Mouse (Mus musculus): ENCODE data around the gene Pkp3. TPM values are rescaled to one million over a fixed set of nuclear protein-coding genes. Genes with fewer than 3 reads are reported as not detected.
A peak's percentile ranks its signal among the peaks of the same experiment; 100 is the strongest.
"Not testable (repeated sequence)": the region's sequence is repeated elsewhere in the genome, so short reads cannot be mapped to it uniquely, and the experiment has no call there.

Gene Pkp3
- polyA plus RNA-seq (2015; fragmentation: Nextera tagmentation; extraction: Ambion mirVana): 0.14 and 0.15 TPM in 2 replicates

DNA sequence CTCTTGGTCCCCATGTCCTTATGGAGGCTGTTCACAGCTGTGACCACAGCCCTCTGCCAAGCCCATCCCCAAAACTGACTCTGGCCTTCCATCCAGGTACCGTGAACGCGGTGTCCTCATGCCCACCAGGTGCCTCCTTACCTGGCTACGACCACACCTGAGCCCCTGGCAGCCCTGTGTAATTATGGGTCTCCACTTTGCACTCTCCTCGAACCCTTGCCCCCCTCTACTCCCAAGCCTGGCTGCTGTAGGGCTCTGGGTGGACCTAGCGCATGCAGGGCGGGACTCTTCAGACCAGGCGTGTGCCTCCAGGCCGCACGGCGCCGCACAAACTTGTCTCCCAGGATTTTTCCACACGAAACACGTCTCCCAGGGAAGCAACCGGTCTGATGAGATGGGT is at the start of gene Pkp3:
TSS of gene Pkp3 (plus strand) at position 378 of the 400 bp plus-strand sequence.
- no peaks in the 10 kb centered on the region for H3K4me1 ChIP-seq (replicated peaks)
- H3K9me3 ChIP-seq: no peaks in the 10 kb centered on the region
- H3K4me3 ChIP-seq (replicated peaks): no peak within 1 kb of the TSS
- ATAC-seq: no peak
- H3K36me3 ChIP-seq: no peaks in the 10 kb centered on the region
- 92% methylated on average over 15 of the region's 15 CpGs for WGBS
- no peak within 1 kb of the TSS for H3K4me2 ChIP-seq (replicated peaks)
- H3K27ac ChIP-seq: no peak within 1 kb of the TSS
- H3K9ac ChIP-seq (replicated peaks): no peak within 1 kb of the TSS
- peaks cover 12% of the 10 kb centered on the region for H3K27me3 ChIP-seq

DNA sequence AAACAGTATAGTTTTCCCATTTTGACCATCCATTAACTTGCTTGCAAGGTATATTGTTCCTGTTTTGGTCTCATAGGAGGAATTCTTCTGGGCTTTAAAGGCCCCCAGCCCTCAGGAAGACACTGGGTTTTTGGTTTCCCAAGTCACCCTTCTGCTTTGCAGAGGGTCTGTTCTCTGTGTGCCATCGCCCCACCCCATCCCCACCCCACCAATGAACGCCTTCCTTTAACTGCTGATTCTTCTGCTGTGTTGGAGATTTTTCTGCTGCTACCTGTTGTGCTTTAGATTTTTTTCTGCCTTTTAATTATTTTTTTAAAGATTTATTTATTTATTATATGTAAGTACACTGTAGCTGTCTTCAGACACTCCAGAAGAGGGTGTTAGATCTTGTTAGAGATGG is 49.2 kb upstream of the Pkp3 start, which contains the start of gene Gm17387:
TSS of gene Gm17387 (plus strand) at position 301 of the 400 bp plus-strand sequence.
- H3K4me3 ChIP-seq (replicated peaks): no peak within 1 kb of the TSS
- WGBS: 91% methylated on average over 2 of the region's 2 CpGs
- H3K9ac ChIP-seq (replicated peaks): no peak within 1 kb of the TSS
- H3K4me1 ChIP-seq (replicated peaks): peaks cover 22% of the 10 kb centered on the region
- ATAC-seq: no peak
- H3K4me2 ChIP-seq (replicated peaks): no peak within 1 kb of the TSS
- no peaks in the 10 kb centered on the region for H3K36me3 ChIP-seq
- no peak within 1 kb of the TSS for H3K27ac ChIP-seq
- H3K27me3 ChIP-seq: no peaks in the 10 kb centered on the region
- H3K9me3 ChIP-seq: no peaks in the 10 kb centered on the region

DNA sequence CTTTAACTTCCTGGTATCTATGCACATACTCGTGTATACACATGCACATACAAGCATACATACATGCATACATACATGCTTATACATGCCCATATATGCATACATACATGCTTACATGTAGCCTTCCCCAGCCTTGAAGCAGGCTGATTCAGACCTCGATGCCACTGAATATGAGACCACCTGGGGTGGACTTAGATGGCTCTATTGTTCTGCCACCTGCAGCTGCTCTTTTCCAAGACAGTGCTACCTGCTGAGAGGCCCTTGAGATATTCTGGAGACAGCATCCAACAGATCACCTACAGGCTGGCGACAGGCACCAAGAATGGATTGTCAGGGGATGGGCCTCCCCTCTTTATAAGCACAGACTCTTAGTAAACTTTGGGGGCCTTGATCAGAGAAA is 47.6 kb upstream of the Pkp3 start:
- Histone ChIP-seq H3K9ac (replicated peaks) (no peak overlapping the region), H3K4me2 (replicated peaks) (no peak overlapping the region), H3K27me3 (no peaks in the 10 kb centered on the region), H3K4me1 (replicated peaks) (peaks cover 16% of the 10 kb centered on the region), H3K27ac (no peak overlapping the region), H3K9me3 (no peaks in the 10 kb centered on the region), H3K4me3 (replicated peaks) (no peak overlapping the region), H3K36me3 (no peaks in the 10 kb centered on the region)
- no peak for ATAC-seq
- WGBS: 43% methylated on average over 3 of the region's 3 CpGs

DNA sequence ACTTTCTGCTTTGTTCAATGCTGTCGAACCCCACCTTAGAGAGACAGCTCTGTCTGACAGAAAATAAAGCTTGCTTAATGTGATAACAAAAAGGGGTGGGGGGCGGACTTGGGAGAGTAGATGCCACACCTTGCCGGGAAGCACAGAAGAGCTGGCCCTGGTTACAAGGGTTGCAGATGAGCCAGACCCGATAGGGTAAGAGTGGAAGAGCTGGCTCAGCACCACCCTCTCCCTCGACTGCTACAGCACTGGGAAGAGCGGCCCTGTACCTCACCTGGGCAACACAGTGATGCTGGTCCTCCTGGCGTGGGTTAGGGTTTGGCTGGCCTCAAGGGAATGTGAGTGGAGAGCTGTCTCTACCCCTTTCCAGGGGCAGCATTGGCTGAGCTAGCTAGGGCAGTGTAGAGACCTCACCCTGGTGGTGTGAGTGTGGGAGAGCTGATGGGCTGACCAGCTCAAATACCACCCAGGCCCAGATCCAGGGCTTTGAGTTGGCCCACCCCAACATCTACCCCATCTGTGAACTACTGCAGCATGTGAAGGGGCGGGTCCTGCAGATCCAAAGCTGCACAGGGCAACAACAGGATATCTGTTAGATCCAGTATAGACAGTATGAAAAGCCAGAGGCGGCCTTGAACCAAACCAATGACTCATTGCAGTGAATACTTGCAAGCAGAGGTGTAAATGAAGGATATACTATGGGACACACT is 45.4 kb upstream of the Pkp3 start:
- 85% methylated on average over 9 of the region's 9 CpGs for WGBS

DNA sequence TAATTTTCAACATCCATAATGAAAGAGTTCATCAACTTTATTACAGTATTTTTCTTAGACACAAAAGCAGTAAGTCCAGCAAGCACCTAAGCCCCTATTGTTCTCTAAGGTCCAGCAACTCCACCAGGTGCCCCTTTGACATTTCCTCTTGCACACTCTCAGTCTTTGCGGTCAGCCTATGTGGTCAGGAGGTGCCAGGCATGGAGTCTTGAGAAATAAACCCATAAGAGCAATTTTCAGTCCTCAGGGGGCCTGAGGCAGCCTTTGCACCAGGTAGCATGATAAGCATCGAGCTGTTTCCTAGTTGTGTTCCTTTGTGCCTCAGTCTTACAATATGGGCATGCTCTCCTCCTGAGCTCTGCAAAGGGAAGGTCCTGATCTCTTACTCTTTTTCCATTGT is 41.4 kb upstream of the Pkp3 start:
- H3K9ac ChIP-seq (replicated peaks); H3K4me2 ChIP-seq (replicated peaks): not testable (repeated sequence)
- WGBS: 83% methylated on average over 1 of the region's 2 CpGs

More for the DNA sequence above, 45.4 kb upstream of the Pkp3 start:
- Histone ChIP-seq H3K27ac (no peak overlapping the region), H3K36me3 (no peaks in the 10 kb centered on the region), H3K4me1 (replicated peaks) (0 out of 2 replicates have a peak, but pooled peaks cover 3% of the 10 kb centered on the region), H3K9ac (replicated peaks) (no peak overlapping the region), H3K4me2 (replicated peaks) (no peak overlapping the region), H3K9me3 (no peaks in the 10 kb centered on the region), H3K27me3 (no peaks in the 10 kb centered on the region), H3K4me3 (replicated peaks) (no peak overlapping the region)
- no peak for ATAC-seq

DNA sequence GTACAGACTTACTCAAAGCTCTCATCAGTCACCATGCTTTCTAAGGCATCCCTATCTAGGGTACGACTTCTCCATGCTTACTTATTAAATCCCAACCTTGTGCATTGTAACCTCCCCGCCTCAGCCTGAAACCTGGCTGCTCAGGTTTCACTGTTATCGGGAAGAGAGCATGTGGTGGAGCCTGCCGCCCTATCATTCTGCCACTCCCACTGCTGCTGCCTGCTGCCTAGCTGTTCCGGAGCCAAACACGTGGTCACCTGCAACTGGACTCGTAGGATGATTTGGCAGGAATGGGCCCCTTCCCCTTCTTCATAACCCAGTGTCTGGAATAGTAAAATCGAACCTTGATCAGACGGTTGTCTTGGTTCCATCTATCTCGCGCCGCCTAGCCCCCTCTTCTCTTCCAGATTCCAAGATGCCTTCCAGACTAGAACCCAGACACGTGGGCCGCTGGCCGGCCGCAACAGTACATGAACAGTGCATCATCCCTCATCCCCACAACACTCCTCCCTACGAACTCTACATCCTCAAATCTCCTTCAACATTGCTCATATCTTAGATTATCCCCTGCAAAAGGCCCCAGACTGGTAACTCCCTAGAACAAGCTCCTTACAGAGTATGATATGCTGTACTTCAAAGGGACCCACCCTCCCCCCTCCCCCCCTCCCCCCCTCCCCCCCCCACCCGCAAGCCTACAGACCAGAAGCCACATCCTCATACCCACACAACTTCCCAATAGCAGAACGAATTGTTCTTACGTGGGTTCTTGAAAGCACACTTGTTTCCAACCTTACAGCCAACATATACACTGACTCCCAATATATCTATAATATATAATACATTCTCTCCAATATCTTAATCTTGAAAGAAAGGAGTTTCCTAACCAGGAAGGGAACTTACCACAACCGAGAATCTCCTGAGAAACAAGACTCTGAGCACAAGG is 39.7 kb upstream of the Pkp3 start:
- WGBS: 84% methylated on average over 20 of the region's 21 CpGs

More for the DNA sequence above, 41.4 kb upstream of the Pkp3 start:
- not testable (repeated sequence) for H3K36me3 ChIP-seq; H3K9me3 ChIP-seq; H3K27me3 ChIP-seq; H3K27ac ChIP-seq; H3K4me1 ChIP-seq (replicated peaks); H3K4me3 ChIP-seq (replicated peaks); ATAC-seq

DNA sequence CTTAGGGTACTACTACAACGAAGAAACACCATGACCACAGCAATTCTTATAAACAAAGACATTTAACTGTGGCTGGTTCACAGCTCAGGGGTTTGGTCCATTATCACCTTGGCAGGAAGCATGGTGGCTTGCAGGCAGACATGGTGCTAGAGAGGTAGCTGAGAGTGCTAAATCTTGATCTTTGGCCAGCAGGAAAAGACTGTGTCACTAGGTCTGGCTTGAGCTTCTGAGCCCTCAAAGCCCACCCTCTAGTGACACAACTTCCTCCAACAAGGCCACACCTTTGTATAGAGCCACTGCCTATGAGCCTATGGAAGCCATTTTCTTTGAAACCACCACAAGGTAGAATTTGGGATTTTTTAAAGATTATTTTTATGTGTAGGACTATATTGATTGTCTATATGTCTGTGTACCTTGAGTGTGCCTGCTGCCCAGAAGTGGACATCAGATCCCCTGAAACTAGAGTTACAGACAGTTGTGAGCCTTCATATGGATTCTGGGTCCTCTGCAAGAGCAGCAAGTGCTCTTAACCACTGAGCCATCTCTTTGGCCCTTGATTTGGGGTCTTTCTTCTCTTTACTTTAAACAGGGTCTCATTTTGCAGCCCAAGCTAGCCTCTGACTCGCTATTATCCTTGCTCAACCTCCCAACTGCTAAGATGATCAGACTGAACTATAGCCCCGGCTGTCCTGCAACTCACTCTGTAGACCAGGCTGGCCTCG is 38.5 kb upstream of the Pkp3 start:
- no peak overlapping the region for H3K4me2 ChIP-seq (replicated peaks)
- no peak overlapping the region for H3K9ac ChIP-seq (replicated peaks)
- 92% methylated on average over 4 of the region's 4 CpGs for WGBS
- H3K27ac ChIP-seq: no peak overlapping the region
- H3K4me1 ChIP-seq (replicated peaks): no peaks in the 10 kb centered on the region
- no peaks in the 10 kb centered on the region for H3K9me3 ChIP-seq
- H3K27me3 ChIP-seq: no peaks in the 10 kb centered on the region
- no peak for ATAC-seq
- no peak overlapping the region for H3K4me3 ChIP-seq (replicated peaks)
- H3K36me3 ChIP-seq: no peaks in the 10 kb centered on the region

More for the DNA sequence above, 39.7 kb upstream of the Pkp3 start:
- H3K27ac ChIP-seq: no peak overlapping the region
- no peaks in the 10 kb centered on the region for H3K9me3 ChIP-seq
- no peaks in the 10 kb centered on the region for H3K4me1 ChIP-seq (replicated peaks)
- H3K36me3 ChIP-seq: no peaks in the 10 kb centered on the region
- no peaks in the 10 kb centered on the region for H3K27me3 ChIP-seq
- H3K9ac ChIP-seq (replicated peaks): no peak overlapping the region
- H3K4me2 ChIP-seq (replicated peaks): no peak overlapping the region
- no peak for ATAC-seq
- H3K4me3 ChIP-seq (replicated peaks): no peak overlapping the region

DNA sequence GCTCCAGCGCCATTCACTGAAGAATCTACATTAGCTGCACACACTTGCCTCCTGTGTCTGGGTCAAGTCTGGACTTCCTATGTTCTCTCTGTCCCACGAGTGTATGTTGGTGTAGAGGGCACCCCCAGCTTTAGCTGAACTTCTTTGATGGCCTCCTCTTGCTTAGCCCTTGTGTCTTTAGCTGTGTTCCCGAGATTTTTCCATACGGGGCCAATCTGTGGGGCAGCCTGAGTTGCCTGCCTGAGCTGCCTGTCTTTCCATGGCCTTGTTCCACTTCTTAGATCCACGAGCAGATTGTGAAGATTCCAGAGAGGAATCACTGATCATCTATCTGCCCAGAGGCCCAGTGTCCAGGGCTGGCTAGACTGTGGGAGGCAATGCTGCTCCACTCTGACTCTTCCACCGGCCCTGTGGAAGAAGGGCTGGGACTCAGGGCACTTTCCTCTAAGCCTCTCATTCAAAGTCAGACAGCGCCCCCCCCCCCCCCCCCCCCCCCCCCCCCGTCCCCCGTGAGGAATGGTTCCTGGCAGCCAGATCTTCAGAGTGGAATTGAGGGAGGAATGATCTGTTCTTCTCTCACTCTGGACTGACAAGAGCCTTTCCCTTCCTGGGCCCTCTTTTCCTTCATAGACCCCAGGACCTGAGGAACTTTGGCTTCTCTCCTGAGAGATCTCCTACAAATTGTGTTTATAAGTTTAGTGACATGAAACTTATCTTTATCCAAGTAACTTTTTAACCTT is 37.0 kb upstream of the Pkp3 start:
- no peaks in the 10 kb centered on the region for H3K4me1 ChIP-seq (replicated peaks)
- H3K4me3 ChIP-seq (replicated peaks): no peak overlapping the region
- H3K27ac ChIP-seq: peak overlapping the region; percentile 19; the same call in 1 of the 2 replicates
- 44% methylated on average over 7 of the region's 9 CpGs for WGBS
- H3K4me2 ChIP-seq (replicated peaks): no peak overlapping the region
- peak; percentile 30; the same call in 1 of the 2 replicates for ATAC-seq
- H3K9me3 ChIP-seq: no peaks in the 10 kb centered on the region
- H3K27me3 ChIP-seq: no peaks in the 10 kb centered on the region
- H3K9ac ChIP-seq (replicated peaks): no peak overlapping the region
- no peaks in the 10 kb centered on the region for H3K36me3 ChIP-seq

DNA sequence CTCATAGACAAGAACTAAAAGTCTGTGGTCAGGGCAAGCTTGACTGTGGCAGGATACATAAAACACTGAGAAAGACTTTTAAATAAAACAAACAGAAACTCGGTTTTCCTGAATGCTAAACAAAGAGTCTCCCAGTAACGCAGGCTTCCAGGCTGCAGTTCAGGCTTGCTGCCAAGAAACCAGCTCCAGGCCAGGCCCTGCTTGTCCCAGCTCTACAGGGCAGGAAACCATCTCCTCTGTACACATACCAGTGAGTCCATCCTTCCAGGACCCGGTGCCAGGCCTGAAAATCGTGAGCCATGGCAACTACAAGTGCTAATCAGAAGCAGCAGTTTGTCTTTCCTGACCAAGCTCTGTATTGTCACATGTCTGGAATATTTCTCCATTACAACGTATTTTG is 36.4 kb upstream of the Pkp3 start:
- Histone ChIP-seq H3K27me3 (no peaks in the 10 kb centered on the region), H3K4me2 (replicated peaks) (no peak overlapping the region), H3K9ac (replicated peaks) (no peak overlapping the region), H3K9me3 (no peaks in the 10 kb centered on the region), H3K4me3 (replicated peaks) (no peak overlapping the region), H3K4me1 (replicated peaks) (no peaks in the 10 kb centered on the region), H3K36me3 (no peaks in the 10 kb centered on the region), H3K27ac (no peak overlapping the region)
- ATAC-seq: peak; percentile 77
- WGBS: 28% methylated on average over 5 of the region's 5 CpGs

DNA sequence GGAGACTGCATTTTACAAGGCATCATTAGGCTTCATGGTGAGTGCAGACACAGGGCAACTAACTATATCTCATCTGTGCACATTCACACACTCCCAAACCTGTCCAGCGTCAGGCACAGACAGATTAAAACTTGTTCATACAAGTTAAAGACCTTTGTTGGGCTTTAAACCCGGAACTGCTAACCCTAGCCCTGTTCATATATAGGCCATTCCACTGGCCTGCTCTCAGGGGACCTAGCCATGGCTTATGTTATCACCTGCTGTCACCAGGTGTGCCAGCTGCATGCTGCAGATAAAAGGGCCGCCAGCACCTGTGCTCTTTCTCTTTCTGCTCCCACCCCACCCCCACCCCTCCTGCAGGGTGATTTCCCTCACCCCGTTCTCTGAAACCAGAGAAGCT is 35.5 kb upstream of the Pkp3 start:
- 0 out of 2 replicates have a peak, but pooled peaks cover 4% of the 10 kb centered on the region for H3K27me3 ChIP-seq
- H3K36me3 ChIP-seq: no peaks in the 10 kb centered on the region
- H3K4me1 ChIP-seq (replicated peaks): peaks cover 6% of the 10 kb centered on the region
- H3K4me3 ChIP-seq (replicated peaks): no peak overlapping the region
- WGBS: 54% methylated on average over 4 of the region's 4 CpGs
- no peaks in the 10 kb centered on the region for H3K9me3 ChIP-seq
- no peak for ATAC-seq
- no peak overlapping the region for H3K4me2 ChIP-seq (replicated peaks)
- no peak overlapping the region for H3K9ac ChIP-seq (replicated peaks)
- no peak overlapping the region for H3K27ac ChIP-seq

DNA sequence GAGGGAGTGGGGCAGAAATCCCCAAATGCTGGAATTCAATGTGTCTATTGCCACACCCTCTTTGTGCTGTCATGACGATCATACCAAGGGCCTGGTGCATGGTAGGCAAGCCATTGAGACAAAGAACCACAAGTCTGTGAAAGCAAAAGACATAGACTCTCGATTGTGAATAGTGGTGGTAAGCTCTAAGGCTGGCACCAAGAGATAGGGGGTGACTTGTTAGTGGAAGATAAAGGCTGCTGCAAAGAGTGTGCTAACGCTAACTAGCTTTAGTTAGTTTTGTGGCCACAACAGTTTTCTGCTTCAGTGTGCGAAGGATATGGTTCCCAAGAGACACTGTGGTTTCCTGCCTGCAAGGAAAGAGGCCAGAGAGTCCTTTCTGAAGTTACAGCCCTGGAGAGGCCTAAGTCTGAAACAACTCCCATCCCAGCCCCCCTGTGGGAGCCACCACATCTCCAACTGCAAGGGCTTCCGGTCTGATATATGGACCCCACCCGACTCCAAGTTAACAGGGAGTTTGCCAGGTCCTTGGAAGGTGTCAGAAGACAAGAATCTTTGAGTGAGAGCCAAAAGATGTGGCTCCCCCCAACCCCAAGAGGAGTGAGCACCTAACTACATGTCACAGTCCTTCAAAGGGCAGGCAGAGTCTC is 31.0 kb upstream of the Pkp3 start:
- no peaks in the 10 kb centered on the region for H3K36me3 ChIP-seq
- H3K9ac ChIP-seq (replicated peaks): no peak overlapping the region
- no peak overlapping the region for H3K27ac ChIP-seq
- 0 out of 2 replicates have a peak, but pooled peaks cover 4% of the 10 kb centered on the region for H3K27me3 ChIP-seq
- no peaks in the 10 kb centered on the region for H3K9me3 ChIP-seq
- WGBS: 69% methylated on average over 6 of the region's 6 CpGs
- no peak overlapping the region for H3K4me3 ChIP-seq (replicated peaks)
- no peak for ATAC-seq
- H3K4me2 ChIP-seq (replicated peaks): peak overlapping the region; percentile 75
- peaks cover 14% of the 10 kb centered on the region for H3K4me1 ChIP-seq (replicated peaks)
